Mouse (Mus musculus) urinary bladder, postnatal 14 days (tissue): ENCODE measurements around the gene Lipk.

ENCODE experiments used
- DNase-seq: peaks from one replicate; pipeline ENCODE4 v3.0.0; 2021; ENCODE audit warnings: low spot score

Lipk gene

DNA sequence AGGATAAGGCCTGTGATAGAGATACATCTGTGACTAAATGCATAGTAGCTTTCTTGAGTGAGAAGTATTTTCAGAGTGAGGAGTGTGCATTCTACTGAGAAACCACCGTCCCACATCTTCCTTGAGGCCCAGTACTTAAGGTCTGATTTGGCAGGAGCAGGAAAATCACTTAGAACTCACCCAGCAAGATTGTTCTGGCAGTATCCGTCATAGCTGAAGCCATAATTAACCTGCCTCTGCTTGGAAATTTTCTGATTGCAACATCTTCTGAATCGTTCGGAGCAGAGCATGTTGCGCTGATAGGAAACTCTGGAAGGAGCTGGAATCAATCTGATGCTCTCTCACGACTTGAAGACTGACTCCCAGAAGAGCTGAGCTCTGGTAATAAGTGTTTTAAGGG, at the start of gene Lipk:
Gene Lipk, plus strand, starts transcription at position 289 of the 400 bp plus-strand sequence.
- no peak for DNase-seq

DNA sequence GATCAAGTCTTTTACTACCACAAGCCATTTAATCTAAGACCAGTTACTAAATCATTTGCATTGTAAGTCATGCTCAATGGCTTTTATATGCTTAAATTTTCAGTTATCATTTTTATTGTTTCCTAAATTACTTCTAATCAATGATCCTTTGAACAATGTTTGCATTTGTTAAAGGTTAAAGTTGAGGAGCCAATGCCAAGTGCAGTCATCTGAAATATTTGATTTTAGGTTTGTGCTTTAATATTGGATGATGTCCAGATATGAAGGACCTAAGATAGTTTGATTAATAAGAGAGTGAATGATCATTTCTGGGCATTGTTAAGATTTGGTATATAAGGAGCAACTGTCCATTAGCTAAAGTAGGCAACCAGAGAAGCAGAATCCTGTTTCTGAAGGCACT, 47.2 kb upstream of the Lipk start, which contains the start of gene Lipf:
Gene Lipf, plus strand, starts transcription at position 301 of the 400 bp plus-strand sequence.
- no peak for DNase-seq

GRCm38 (mm10) chr19:33979007-33979406, 29.1 kb upstream of the Lipk start:
- no peak for DNase-seq

DNA sequence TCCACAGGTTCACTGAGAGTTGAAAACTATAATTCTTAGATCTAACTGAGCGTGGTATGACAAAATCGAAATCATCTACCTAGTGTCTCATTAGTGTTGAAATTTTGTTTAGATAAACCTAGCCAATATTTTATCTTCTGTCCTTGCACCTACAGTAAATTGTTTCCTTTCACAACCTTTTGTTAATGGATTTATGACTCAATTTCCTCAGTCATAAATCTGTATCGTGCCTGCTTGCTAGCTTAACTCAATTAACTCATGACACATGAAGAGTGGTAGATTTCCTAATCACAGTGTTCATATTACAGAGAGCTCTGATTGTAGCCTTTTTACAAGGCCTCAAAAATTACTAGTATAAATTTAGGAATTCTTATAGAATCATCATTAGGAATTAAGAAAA, 25.0 kb upstream of the Lipk start:
- no peak for DNase-seq

DNA sequence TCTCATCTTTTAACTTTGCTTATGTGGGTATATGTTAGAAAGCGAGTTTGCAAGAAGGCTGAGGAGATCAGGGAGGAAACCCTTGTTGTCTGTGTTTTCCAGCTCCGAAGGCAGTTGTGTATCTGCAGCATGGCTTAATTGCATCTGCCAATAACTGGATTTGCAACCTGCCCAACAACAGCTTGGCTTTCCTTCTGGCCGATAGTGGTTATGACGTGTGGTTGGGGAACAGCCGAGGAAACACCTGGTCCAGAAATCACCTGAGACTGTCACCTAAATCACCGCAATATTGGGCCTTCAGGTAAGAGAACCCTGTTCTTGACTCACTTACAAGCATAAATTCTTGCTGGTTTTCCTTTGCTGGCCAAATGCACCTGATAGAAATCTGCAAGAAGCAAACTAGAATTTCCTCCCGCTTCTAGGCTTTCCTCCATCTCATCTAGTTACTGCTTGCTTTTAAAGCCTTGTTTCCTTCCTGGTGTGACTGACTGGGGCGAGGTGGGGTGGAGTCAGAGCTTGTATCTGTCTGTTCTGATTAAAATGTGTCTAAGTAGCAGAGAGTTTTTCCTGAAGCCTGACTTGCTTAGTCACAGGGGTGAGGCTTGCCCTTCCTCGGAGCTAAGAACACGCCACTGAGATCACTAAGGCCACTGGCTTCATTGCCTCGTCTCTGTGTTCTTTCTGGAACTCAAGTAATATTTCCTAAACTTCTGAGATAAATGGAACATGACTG, 13.5 kb downstream of the Lipk start:
- DNase-seq: peak; percentile 54

DNA sequence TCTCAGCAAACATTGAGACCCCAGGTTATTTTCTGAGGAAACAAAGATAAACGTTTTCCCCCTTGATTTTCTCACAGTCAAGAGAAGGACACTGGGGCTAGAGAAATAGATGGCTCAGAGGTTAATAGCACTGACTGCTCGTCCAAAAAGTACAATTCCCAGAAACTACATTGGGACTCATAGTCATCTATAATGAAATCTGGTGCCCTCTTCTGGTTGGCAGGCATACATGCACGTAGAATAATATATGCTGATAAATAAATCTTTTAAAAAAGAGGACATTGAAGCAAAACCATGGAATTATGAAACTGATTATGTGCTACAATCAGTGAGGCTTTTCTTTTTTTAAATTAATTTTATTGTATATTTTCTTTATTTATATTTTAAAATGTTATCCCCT, 14.7 kb downstream of the Lipk start:
- no peak for DNase-seq

- DNase-seq: no peak
Observed at GRCm38 (mm10) chr19:34039731-34040130, 31.6 kb downstream of the Lipk start.

DNA sequence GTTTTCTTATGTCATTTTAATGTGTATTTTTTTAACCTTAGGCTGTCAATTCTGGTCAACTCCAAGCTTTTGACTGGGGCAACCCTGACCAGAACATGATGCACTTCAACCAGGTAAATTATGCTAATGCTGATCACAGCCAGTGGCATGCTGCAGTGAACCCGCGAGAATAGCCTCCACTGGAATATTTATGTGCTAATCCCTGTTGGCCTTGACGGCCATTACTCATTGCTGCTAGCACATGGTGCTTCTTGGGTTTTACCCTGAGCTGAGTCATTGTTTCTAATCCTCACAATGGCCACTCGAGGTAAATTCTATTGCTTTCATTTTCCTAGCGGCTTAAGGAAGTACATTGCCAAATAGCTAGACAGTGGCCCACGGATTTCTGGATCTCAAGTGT, 34.9 kb downstream of the Lipk start:
- DNase-seq: no peak

DNA sequence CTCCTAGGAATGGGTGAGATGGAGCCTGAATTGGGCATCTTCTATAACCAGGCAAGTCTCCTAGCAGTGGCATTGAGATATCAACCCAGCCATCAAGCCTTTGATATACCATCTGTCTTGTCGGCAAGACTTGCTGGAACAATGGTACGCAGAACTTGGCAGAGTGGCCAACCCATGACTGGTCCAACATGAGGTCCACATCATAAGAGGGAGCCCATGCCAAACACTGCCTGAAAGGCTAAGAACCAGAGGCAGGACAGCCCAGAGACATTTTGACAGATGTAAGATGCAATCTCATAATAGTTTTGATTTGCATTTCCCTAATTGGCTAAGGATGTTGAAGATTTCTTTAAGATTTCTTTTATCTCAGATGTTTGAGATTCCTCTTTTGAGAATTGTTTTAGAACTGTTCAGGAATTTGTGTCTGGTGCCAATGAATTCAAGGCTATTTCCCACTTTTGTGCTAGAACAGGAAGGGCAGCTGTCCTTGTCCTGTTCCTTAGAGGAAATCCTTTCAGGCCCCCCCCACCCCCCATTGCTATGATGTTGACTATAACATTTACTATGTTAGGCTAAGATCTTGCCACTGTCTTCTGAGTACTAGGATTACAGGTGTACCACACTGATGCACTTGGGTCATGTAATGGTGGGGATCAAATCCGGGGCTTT, 41.4 kb downstream of the Lipk start:
- no peak for DNase-seq

DNA sequence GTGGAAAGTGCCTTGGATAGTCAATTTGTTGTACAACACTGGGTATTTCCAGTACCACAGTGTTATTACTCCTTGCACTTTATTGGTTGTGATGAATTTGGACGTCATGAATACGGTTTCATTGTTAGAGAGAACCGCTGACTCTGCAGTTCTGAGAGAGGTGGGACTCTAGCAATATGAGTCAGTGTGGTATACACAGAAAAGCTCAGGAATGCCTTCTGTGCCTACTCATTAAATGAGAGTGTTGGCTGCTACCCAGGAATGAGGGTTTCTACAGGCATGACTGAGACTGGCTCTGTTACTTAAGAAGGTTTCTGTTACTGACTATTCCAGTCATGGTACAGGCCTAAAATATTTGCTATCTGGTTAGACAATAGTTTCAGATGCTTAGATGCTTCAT, 43.4 kb downstream of the Lipk start:
- DNase-seq: peak; percentile 25

- no peak for DNase-seq
Observed at GRCm38 (mm10) chr19:34063547-34063946, 55.5 kb downstream of the Lipk start.

GRCm38 (mm10) chr19:34064059-34064458, 56.0 kb downstream of the Lipk start:
- DNase-seq: no peak

DNA sequence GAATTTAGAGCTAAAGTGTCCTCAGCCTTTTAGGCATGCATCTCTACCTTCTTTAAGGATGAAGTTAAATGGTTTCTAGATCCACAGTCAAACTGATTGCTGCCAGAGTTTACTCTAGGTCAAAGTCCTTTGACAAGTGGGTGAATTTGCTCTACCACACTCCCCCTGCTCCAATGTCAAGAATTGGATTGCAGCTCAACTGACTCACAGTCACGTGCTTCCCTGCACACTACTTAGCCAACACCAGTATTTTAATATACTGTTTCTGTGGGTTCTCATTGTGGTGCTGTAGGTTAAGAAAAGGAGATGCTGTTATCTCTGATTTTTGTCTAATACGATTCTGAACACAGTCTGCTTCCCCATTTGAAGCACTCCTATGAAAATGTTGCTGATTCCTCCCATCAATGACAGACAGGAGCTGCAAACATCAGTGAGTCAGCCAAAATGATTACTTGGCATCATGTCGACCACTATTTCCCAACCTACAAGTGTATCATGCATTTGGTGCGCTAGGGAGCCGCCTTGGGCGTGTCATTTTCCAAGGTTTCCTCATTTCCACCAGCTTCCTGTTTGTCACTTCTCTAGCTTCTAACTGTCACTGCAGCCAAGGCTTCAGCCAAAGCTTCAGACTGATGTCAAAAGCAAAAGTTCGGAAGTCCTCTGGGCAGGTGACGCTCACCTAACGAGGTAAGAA, 58.8 kb downstream of the Lipk start, which contains the start of gene Lipn:
Gene Lipn, plus strand, starts transcription at position 580 of the 694 bp plus-strand sequence.
- no peak for DNase-seq

GRCm38 (mm10) chr19:34074239-34074638, 66.1 kb downstream of the Lipk start:
- no peak for DNase-seq

DNA sequence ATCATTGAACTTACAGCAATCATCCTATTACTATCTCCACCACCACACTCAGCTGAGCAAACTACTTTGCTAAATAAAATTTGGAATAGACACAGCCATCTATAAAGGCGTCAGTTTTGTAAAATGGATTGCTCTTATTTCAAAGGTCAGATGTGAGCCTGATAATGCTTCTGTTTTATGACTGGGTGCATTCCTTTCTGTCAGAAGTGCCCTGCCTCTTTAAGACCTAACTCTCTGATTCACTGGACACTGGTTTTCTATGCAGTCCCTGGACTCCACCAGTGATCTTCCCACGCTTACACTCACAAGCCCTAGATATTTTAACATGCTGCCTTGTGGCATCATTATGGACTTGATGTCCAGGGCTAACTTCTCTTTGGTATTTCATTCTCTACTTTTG, 70.0 kb downstream of the Lipk start:
- DNase-seq: no peak

DNA sequence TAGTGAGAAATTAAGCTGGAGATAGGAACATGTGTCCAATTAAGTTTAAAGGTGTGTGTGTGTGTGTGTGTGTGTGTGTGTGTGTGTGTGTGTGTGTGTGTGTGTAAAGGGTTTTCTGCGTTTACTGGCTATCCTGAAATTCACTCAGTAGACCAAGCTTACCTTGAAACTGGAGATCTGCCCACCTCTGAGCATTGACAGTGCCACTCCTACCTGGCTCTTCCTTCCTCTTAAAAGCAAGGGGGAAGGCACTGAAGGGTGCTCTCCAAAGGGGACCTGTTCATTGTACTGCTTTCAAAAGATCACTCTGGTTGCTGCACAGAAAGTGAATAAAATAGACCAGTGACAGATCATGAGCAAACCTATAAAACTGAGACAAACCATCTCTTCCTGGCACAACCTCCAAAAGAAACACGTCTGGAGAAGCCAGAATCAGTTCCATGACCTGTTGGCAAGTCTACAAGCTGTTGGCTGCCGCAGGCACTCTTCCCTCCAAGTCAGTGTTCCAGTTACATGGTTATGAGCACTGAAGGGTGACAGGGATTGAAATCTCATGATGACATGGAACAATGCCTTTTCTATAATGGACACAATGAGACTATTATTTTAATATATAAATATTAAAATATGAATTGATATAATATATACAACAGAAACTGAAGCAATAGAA, 81.1 kb downstream of the Lipk start:
- DNase-seq: no peak

DNA sequence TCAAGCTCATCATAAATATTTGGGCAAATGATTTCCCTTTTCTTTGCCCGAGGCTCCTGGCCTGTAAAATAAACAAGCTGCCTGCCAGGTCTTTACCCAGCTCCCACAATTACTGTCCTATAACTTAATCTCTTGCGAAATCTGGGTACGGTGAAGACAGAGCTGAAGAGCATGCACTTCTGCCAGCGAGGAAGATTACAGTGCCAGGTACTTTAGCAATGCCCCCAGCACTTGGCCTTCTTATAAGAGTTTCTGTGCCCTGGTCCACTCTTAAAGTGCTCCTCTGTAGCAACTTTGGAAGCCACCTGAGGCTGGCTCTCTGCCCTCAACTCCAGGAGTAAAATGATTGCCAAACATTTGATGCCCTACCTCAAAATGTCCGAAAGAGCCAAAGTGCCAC, 87.3 kb downstream of the Lipk start:
- DNase-seq: no peak

DNA sequence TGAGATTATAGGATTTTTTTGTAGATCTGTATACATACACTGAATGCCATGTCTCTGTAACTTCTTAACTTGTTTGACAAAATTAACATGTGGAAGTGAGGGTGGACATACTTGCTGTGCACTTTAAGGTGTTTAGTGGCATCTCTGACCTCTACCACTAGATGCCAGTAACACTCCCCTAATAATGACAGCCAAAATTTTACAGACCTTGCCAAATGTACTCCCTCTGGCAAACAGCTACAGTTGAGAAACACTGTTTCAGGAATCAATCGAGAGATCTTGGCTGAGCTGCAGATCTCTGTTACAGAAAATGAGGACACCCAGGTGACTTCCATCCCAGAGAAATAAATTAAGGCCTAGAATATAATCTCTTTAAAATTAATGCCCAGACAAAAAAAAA, 88.1 kb downstream of the Lipk start:
- no peak for DNase-seq
